Mouse (Mus musculus): ENCODE results near the gene Hacd2. TPM values are rescaled to one million over a fixed set of nuclear protein-coding genes. Genes with fewer than 3 reads are reported as not detected.

Hacd2 gene
- polyA plus RNA-seq, 1 experiment, result 15.4 TPM

DNA sequence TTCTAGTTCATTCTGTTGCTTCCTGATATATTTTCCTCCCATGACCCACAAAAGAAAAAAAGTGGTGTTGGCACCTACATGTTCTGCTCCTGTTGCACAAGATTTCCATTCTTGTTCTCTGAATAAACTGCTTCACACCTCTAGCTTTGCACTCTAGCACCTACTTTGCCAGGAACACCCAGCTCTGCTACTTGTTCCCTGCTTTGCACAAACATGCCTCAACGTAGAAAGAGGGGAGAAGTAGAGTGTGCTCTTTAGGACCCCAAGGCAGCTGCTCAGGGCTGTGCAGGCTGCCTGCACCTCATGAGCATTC is 32.9 kb downstream of the Hacd2 start:
- no peaks in the 10 kb centered on the region for H3K36me3 ChIP-seq (ENCODE audit: control insufficient read depth, insufficient read depth, low read length)
- no peak for DNase-seq
- TF ChIP-seq CTCF (IDR thresholded peaks at IDR 0.05; ENCODE audit: borderline replicate concordance, control insufficient read depth, extremely low read depth, insufficient read depth, low read length, poor library complexity) (no peak), POLR2A (IDR thresholded peaks at IDR 0.05; ENCODE audit: control insufficient read depth, extremely low read depth, insufficient read depth, low read length, poor library complexity) (no peak)
- no peak overlapping the region for H3K4me3 ChIP-seq (ENCODE audit: control insufficient read depth, insufficient read depth, low read length)
- H3K27me3 ChIP-seq (ENCODE audit: control insufficient read depth, insufficient read depth, low read length), result no peaks in the 10 kb centered on the region
- 45% methylated on average over 1 of the region's 1 CpGs for WGBS
- H3K4me1 ChIP-seq (replicated peaks; ENCODE audit: control insufficient read depth, insufficient read depth, low read length), result no peaks in the 10 kb centered on the region
- H3K27ac ChIP-seq (ENCODE audit: control insufficient read depth, insufficient read depth, low read length), result no peak overlapping the region

DNA sequence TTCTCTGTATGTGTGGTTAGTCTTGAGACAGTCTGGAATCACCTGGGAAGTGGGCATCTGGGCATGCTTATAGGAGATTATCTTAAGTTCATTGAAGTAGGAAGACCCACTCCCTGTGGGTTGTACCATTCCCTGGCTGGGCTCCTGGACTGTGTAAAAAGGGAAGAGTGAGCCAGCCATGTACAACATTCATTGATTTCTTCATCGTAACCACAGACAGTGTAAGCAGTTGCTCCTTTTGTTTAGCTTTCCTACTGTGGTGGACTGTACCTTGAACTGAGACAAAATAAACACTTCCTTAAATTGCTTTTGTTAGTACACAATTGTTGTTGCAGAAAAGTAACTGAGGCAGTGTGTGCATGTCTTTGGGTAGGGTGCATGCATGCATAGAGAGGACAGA is 33.6 kb downstream of the Hacd2 start:
- H3K4me1 ChIP-seq (replicated peaks; ENCODE audit: control insufficient read depth, insufficient read depth, low read length), result no peaks in the 10 kb centered on the region
- H3K4me3 ChIP-seq (ENCODE audit: control insufficient read depth, insufficient read depth, low read length), result no peak overlapping the region
- no peak overlapping the region for H3K27ac ChIP-seq (ENCODE audit: control insufficient read depth, insufficient read depth, low read length)
- 94% methylated on average over 1 of the region's 1 CpGs for WGBS
- TF ChIP-seq POLR2A (IDR thresholded peaks at IDR 0.05; ENCODE audit: control insufficient read depth, extremely low read depth, insufficient read depth, low read length, poor library complexity) (no peak), CTCF (IDR thresholded peaks at IDR 0.05; ENCODE audit: borderline replicate concordance, control insufficient read depth, extremely low read depth, insufficient read depth, low read length, poor library complexity) (no peak)
- H3K36me3 ChIP-seq (ENCODE audit: control insufficient read depth, insufficient read depth, low read length), result no peaks in the 10 kb centered on the region
- no peak for DNase-seq
- no peaks in the 10 kb centered on the region for H3K27me3 ChIP-seq (ENCODE audit: control insufficient read depth, insufficient read depth, low read length)

DNA sequence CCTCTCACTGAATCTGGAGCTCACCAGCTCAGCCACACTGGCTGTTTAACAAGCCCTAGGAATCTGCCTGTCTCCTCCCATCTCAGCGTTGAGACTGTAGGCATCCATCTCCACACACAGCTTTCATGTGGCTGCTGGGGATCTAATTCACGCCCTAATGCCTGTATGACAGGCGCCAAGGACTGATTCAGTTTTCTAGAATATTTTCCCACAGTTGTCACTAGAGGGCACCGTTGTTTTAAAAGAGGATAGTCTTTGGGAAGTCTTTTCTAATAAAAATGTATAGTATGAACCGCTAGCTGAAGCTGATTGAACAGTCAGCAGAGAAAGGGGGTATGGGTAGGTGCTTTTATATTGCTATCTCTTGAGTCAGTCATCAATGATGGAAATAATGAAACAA is 34.1 kb downstream of the Hacd2 start:
- Histone ChIP-seq H3K27ac (ENCODE audit: control insufficient read depth, insufficient read depth, low read length) (no peak overlapping the region), H3K4me1 (replicated peaks; ENCODE audit: control insufficient read depth, insufficient read depth, low read length) (no peaks in the 10 kb centered on the region), H3K27me3 (ENCODE audit: control insufficient read depth, insufficient read depth, low read length) (no peaks in the 10 kb centered on the region), H3K4me3 (ENCODE audit: control insufficient read depth, insufficient read depth, low read length) (no peak overlapping the region), H3K36me3 (ENCODE audit: control insufficient read depth, insufficient read depth, low read length) (no peaks in the 10 kb centered on the region)
- peak; percentile 4 for DNase-seq
- WGBS, result 31% methylated on average over 5 of the region's 5 CpGs
- no peak for TF ChIP-seq POLR2A (IDR thresholded peaks at IDR 0.05; ENCODE audit: control insufficient read depth, extremely low read depth, insufficient read depth, low read length, poor library complexity)
- TF ChIP-seq CTCF (IDR thresholded peaks at IDR 0.05; ENCODE audit: borderline replicate concordance, control insufficient read depth, extremely low read depth, insufficient read depth, low read length, poor library complexity), result no peak

DNA sequence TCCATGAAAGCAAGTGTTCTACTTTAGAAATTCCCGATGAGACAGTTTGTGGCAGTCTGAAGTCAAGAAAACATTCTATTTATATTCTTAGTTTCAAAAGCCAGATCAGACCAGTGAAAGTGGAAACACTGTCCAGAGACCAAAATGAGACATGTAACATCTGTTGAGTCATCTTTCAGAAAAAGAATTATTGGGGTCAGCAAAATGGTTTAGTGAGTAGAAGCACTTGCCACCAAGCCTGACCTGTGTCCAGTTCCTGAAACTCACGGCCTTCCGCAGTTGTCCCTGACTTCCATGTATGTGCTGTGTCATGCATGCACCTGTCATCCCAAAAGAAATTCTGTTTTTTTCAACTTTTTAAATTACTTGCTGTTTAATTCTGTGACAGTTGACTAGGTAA is 34.6 kb downstream of the Hacd2 start:
- DNase-seq, result no peak
- 90% methylated on average over 3 of the region's 3 CpGs for WGBS

DNA sequence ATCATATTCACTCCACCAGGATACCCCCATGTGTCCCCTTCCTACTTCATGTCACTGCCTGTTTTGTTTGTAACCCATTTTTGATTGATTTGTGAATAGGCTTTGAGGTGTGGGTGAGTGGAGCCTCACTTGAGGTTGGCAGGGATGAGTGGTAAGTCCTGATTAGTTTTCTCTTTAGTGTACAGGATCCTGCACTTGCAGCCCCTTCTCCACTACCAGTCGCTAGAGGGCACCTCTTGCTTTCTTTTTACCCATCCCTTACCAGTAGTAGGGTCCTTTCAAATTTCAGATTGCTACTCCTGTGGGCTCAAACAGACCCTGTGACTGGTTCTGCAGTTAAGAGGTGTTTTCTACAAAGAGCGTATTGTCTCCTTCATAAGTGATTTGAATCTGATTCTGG is 38.8 kb downstream of the Hacd2 start:
- DNase-seq, result peak; percentile 8
- 68% methylated on average over 2 of the region's 2 CpGs for whole genome bisulfite sequencing
- TF ChIP-seq CTCF (IDR thresholded peaks at IDR 0.05; ENCODE audit: borderline replicate concordance, control insufficient read depth, extremely low read depth, insufficient read depth, low read length, poor library complexity) (no peak), POLR2A (IDR thresholded peaks at IDR 0.05; ENCODE audit: control insufficient read depth, extremely low read depth, insufficient read depth, low read length, poor library complexity) (no peak)
- Histone ChIP-seq H3K27me3 (ENCODE audit: control insufficient read depth, insufficient read depth, low read length) (no peaks in the 10 kb centered on the region), H3K36me3 (ENCODE audit: control insufficient read depth, insufficient read depth, low read length) (no peaks in the 10 kb centered on the region), H3K4me3 (ENCODE audit: control insufficient read depth, insufficient read depth, low read length) (no peak overlapping the region), H3K27ac (ENCODE audit: control insufficient read depth, insufficient read depth, low read length) (no peak overlapping the region), H3K4me1 (replicated peaks; ENCODE audit: control insufficient read depth, insufficient read depth, low read length) (no peaks in the 10 kb centered on the region)

More for the DNA sequence above, 34.6 kb downstream of the Hacd2 start:
- H3K36me3 ChIP-seq (ENCODE audit: control insufficient read depth, insufficient read depth, low read length), result no peaks in the 10 kb centered on the region
- no peaks in the 10 kb centered on the region for H3K27me3 ChIP-seq (ENCODE audit: control insufficient read depth, insufficient read depth, low read length)
- no peak overlapping the region for H3K27ac ChIP-seq (ENCODE audit: control insufficient read depth, insufficient read depth, low read length)
- no peaks in the 10 kb centered on the region for H3K4me1 ChIP-seq (replicated peaks; ENCODE audit: control insufficient read depth, insufficient read depth, low read length)
- H3K4me3 ChIP-seq (ENCODE audit: control insufficient read depth, insufficient read depth, low read length), result no peak overlapping the region
- TF ChIP-seq CTCF (IDR thresholded peaks at IDR 0.05; ENCODE audit: borderline replicate concordance, control insufficient read depth, extremely low read depth, insufficient read depth, low read length, poor library complexity) (no peak), POLR2A (IDR thresholded peaks at IDR 0.05; ENCODE audit: control insufficient read depth, extremely low read depth, insufficient read depth, low read length, poor library complexity) (no peak)

DNA sequence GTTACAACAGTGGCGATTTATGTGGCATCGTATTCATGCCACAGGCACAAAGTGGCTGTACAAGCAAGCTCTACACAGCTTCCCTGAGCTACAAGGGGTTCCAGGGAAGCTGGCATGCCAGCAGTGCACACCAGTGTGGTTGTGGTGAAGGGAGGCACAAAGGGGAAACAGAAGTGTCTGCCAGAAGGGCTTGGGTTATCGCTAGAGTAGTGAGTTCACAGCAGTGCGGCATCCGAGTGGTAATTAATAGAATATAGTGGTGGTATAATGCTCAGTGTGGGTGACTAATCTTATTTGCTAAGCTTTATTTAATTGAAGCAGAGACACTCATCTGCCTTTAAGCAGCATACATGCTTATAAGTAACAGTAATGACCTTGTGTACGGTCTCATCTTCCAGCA is 43.5 kb downstream of the Hacd2 start:
- no peak overlapping the region for H3K27ac ChIP-seq (ENCODE audit: control insufficient read depth, insufficient read depth, low read length)
- H3K27me3 ChIP-seq (ENCODE audit: control insufficient read depth, insufficient read depth, low read length), result no peaks in the 10 kb centered on the region
- H3K4me3 ChIP-seq (ENCODE audit: control insufficient read depth, insufficient read depth, low read length), result no peak overlapping the region
- H3K4me1 ChIP-seq (replicated peaks; ENCODE audit: control insufficient read depth, insufficient read depth, low read length), result no peaks in the 10 kb centered on the region
- DNase-seq, result no peak
- no peak for TF ChIP-seq POLR2A (IDR thresholded peaks at IDR 0.05; ENCODE audit: control insufficient read depth, extremely low read depth, insufficient read depth, low read length, poor library complexity)
- no peak for TF ChIP-seq CTCF (IDR thresholded peaks at IDR 0.05; ENCODE audit: borderline replicate concordance, control insufficient read depth, extremely low read depth, insufficient read depth, low read length, poor library complexity)
- H3K36me3 ChIP-seq (ENCODE audit: control insufficient read depth, insufficient read depth, low read length), result no peaks in the 10 kb centered on the region
- WGBS, result 89% methylated on average over 6 of the region's 6 CpGs

DNA sequence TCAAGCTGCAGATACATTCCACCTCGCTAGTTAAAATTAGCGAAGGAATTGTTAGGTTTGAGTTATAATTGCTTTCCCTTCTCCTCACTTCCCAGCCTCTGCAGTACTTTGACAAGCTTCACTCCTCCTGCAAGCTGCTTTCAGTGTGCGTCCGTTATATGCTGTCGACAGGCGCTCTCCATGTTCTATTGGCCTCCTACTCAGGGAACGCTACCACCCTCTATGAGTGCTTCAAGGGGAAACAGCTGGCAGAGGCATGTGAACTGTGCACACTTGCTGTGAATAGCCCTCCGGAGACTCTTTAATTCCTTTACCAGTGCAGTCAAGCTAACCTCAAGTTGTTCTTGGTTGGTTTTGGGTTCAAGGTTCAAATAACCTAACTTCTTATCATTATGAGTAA is 44.9 kb downstream of the Hacd2 start:
- no peaks in the 10 kb centered on the region for H3K27me3 ChIP-seq (ENCODE audit: control insufficient read depth, insufficient read depth, low read length)
- H3K4me1 ChIP-seq (replicated peaks; ENCODE audit: control insufficient read depth, insufficient read depth, low read length), result no peaks in the 10 kb centered on the region
- TF ChIP-seq POLR2A (IDR thresholded peaks at IDR 0.05; ENCODE audit: control insufficient read depth, extremely low read depth, insufficient read depth, low read length, poor library complexity) (no peak), CTCF (IDR thresholded peaks at IDR 0.05; ENCODE audit: borderline replicate concordance, control insufficient read depth, extremely low read depth, insufficient read depth, low read length, poor library complexity) (no peak)
- H3K4me3 ChIP-seq (ENCODE audit: control insufficient read depth, insufficient read depth, low read length), result no peak overlapping the region
- no peaks in the 10 kb centered on the region for H3K36me3 ChIP-seq (ENCODE audit: control insufficient read depth, insufficient read depth, low read length)
- 96% methylated on average over 8 of the region's 8 CpGs for WGBS
- H3K27ac ChIP-seq (ENCODE audit: control insufficient read depth, insufficient read depth, low read length), result no peak overlapping the region
- DNase-seq, result no peak

Data from thymus, adult 2 months (tissue).